Mouse (Mus musculus) liver, postnatal 0 days (tissue): Measurements from ENCODE around the gene Chst1.

ENCODE experiments used
- CTCF ChIP-seq: sonication (generic); IDR thresholded peaks from 2 replicates; pipeline ENCODE4 v1.5.1; 2016; ENCODE audit warnings: antibody characterized with exemption, low read depth
- EP300 ChIP-seq: IDR thresholded peaks from 2 replicates; pipeline ENCODE4 v1.6.1; 2016; ENCODE audit warnings: antibody characterized with exemption, low read depth, mild to moderate bottlenecking

DNA sequence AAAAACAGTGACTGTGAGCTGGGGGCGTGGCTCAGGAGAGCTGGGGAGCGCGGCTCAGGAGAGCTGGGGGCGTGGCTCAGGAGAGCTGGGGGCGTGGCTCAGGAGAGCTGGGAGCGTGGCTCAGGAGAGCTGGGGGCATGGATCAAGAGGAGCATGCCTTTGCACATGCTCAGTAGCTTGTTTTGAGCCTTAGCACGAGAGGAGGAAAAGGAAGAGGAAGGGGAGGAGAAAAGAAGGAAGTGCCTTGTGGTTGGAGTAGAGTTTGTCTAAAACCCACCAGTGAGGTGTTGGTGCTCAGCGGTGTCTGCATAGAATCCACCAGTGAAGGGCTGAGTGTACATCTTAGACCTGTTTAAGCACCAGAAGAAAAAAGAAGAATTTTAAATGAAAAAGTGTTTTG lies 41.0 kb downstream of the Chst1 start:
- TF ChIP-seq CTCF (no peak), EP300 (no peak)
